Mouse (Mus musculus) heart, adult 2 months (tissue): ENCODE results near the gene Asb1.

Experiments
- CTCF ChIP-seq: fragments of 200-600 bp; IDR thresholded peaks from 2 replicates; pipeline ENCODE4 v1.8.1; 2022; ENCODE audit warnings: antibody characterized with exemption, mild to moderate bottlenecking, moderate library complexity
- POLR2A ChIP-seq: fragments of 200-500 bp; IDR thresholded peaks from 2 replicates; pipeline ENCODE4 v1.6.1; 2011; ENCODE audit warnings: mild to moderate bottlenecking, low read depth, low read length, control low read depth; ENCODE audit not compliant: insufficient read depth

DNA sequence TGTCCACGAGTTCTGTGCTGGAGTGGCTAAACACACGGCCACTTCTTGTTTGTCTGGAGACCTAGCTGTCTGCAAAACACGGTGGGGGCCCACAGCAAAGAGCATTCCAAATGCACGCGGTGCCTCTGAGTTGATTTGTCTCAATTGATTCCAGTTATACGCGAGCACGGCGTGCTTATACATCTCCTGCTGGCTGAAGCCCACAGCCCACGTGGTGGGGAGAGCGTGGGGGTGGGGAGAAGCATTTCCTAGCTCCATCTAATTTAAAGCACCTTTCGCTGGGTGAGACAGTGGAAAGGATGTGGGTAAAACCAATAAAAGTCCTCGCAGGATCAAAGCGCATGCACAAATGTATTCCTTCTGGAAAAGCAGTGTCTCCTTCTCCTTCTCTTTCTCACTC is 65.3 kb downstream of the Asb1 start:
- TF ChIP-seq POLR2A: no peak
- no peak for TF ChIP-seq CTCF
